Comparison of ENCODE assay signal across 8 mouse cellular contexts in genomic region chr12:4816680-4817360, GRCm38 (mm10). TPM values are rescaled to one million over a fixed set of nuclear protein-coding genes. Genes with fewer than 3 reads are reported as not detected.
A peak's percentile ranks its signal among the peaks of the same experiment; 100 is the strongest.
DNase-seq lines count a peak whose midpoint lies in the region; ATAC-seq lines count a peak whose summit lies in the region.

No protein-coding gene starts in this region.

- peaks cover 9% of the 10 kb centered on the region for H3K27me3 ChIP-seq in erythroblast, embryonic 14.5 days (ENCODE audit: control insufficient read depth)
- H3K27me3 ChIP-seq in limb, embryonic 12.5 days: no peaks in the 10 kb centered on the region
- H3K27me3 ChIP-seq in stomach, embryonic 15.5 days (replicated peaks): no peaks in the 10 kb centered on the region

- DNase-seq in gastrocnemius, adult 18-20 months (ENCODE audit: low spot score): peak; percentile 5
- no peak for DNase-seq in gastrocnemius, postnatal 4 days (ENCODE audit: low spot score in 2 of 2)
- peak; percentile 5 for DNase-seq in CD4-positive, CD25-positive, alpha-beta regulatory T cell, adult 2 months (ENCODE audit: low read depth, low spot score)
- no peak for DNase-seq in thymus, postnatal 10 days (ENCODE audit: low spot score in 2 of 2)
- DNase-seq in urinary bladder, adult 2 months (ENCODE audit: low spot score): no peak

- H3K4me2 ChIP-seq in limb, embryonic 12.5 days: peak overlapping the region; percentile 86
- H3K4me2 ChIP-seq in stomach, embryonic 15.5 days: peak overlapping the region; percentile 78

- no peaks in the 10 kb centered on the region for H3K9me3 ChIP-seq in erythroblast, embryonic 14.5 days (ENCODE audit: control insufficient read depth, low read length)
- H3K9me3 ChIP-seq in limb, embryonic 12.5 days: no peaks in the 10 kb centered on the region
- H3K9me3 ChIP-seq in stomach, embryonic 15.5 days: no peaks in the 10 kb centered on the region

- H3K27ac ChIP-seq in limb, embryonic 12.5 days: peak overlapping the region; percentile 94
- H3K27ac ChIP-seq in stomach, embryonic 15.5 days: peak overlapping the region; percentile 97

- peaks cover 37% of the 10 kb centered on the region for H3K4me1 ChIP-seq in erythroblast, embryonic 14.5 days (ENCODE audit: control insufficient read depth)
- peaks cover 11% of the 10 kb centered on the region for H3K4me1 ChIP-seq in limb, embryonic 12.5 days (replicated peaks)
- H3K4me1 ChIP-seq in stomach, embryonic 15.5 days: peaks cover 6% of the 10 kb centered on the region; the same call in 1 of the 2 replicates

- peak overlapping the region; percentile 70 for H3K4me3 ChIP-seq in erythroblast, embryonic 14.5 days (replicated peaks)
- H3K4me3 ChIP-seq in limb, embryonic 12.5 days (replicated peaks): peak overlapping the region; percentile 82
- H3K4me3 ChIP-seq in stomach, embryonic 15.5 days (replicated peaks): peak overlapping the region; percentile 75

- WGBS in limb, embryonic 12.5 days: 11% methylated on average over 24 of the region's 24 CpGs
- WGBS in stomach, embryonic 15.5 days: 7% methylated on average over 24 of the region's 24 CpGs

- peaks cover 28% of the 10 kb centered on the region for H3K36me3 ChIP-seq in erythroblast, embryonic 14.5 days (ENCODE audit: control insufficient read depth)
- H3K36me3 ChIP-seq in limb, embryonic 12.5 days: peaks cover 19% of the 10 kb centered on the region
- H3K36me3 ChIP-seq in stomach, embryonic 15.5 days: 0 out of 2 replicates have a peak, but pooled peaks cover 5% of the 10 kb centered on the region

- peak overlapping the region; percentile 74 for H3K9ac ChIP-seq in limb, embryonic 12.5 days (replicated peaks)
- peak overlapping the region; percentile 74 for H3K9ac ChIP-seq in stomach, embryonic 15.5 days

- ATAC-seq in limb, embryonic 12.5 days (ENCODE audit: insufficient number of reproducible peaks, insufficient read depth, low FRiP score, low TSS enrichment, low read depth): no peak; the same call in 1 of the 2 replicates
- no peak; the same call in 1 of the 2 replicates for ATAC-seq in stomach, embryonic 15.5 days (ENCODE audit: insufficient read depth, low FRiP score, low read depth)

RNA-seq across cellular contexts. Expression of gene Sf3b6, which starts 0.5 kb away (rescaled TPM):
- 10 to 100 TPM; 32.5 to 35.7 TPM for total RNA-seq in gastrocnemius, adult 18-20 months (2021)
- 10 to 100 TPM; 73.9 to 80.8 TPM for total RNA-seq in gastrocnemius, postnatal 4 days (2021)
- 0.51 and 0.52 TPM in 2 replicates for polyA plus RNA-seq in erythroblast, embryonic 14.5 days (2012)
- 310 and 312 TPM in 2 replicates for polyA plus RNA-seq in limb, embryonic 12.5 days (2016; fragmentation: Nextera tagmentation; extraction: Ambion mirVana)
- 207 and 267 TPM in 2 replicates for polyA plus RNA-seq in stomach, embryonic 15.5 days (2015; fragmentation: Nextera tagmentation; extraction: Ambion mirVana)
- polyA plus RNA-seq in urinary bladder, adult 2 months (2012; rRNA removed): 158 and 175 TPM in 2 replicates

RNA-seq across cellular contexts. Expression of gene Fkbp1b, which starts 24.6 kb away (rescaled TPM):
- total RNA-seq in gastrocnemius, adult 18-20 months (2021): 1 to 10 TPM in 1 of 2 experiments, under 1 TPM in 1; 0.39 to 1.1 TPM
- 1 to 10 TPM; 5.1 to 6.1 TPM for total RNA-seq in gastrocnemius, postnatal 4 days (2021)
- 0.04 TPM in 1 of 2 replicates, not detected in the other for polyA plus RNA-seq in erythroblast, embryonic 14.5 days (2012)
- 10.5 and 11.2 TPM in 2 replicates for polyA plus RNA-seq in limb, embryonic 12.5 days (2016; fragmentation: Nextera tagmentation; extraction: Ambion mirVana)
- 12.0 and 12.5 TPM in 2 replicates for polyA plus RNA-seq in stomach, embryonic 15.5 days (2015; fragmentation: Nextera tagmentation; extraction: Ambion mirVana)
- 9.5 and 9.8 TPM in 2 replicates for polyA plus RNA-seq in urinary bladder, adult 2 months (2012; rRNA removed)

RNA-seq across cellular contexts. Expression of gene Wdcp, which starts 26.3 kb away (rescaled TPM):
- total RNA-seq in gastrocnemius, adult 18-20 months (2021): 1 to 10 TPM; 5.6 to 6.2 TPM
- total RNA-seq in gastrocnemius, postnatal 4 days (2021): 10 to 100 TPM; 10.5 to 10.7 TPM
- 0.05 and 0.17 TPM in 2 replicates for polyA plus RNA-seq in erythroblast, embryonic 14.5 days (2012)
- polyA plus RNA-seq in limb, embryonic 12.5 days (2016; fragmentation: Nextera tagmentation; extraction: Ambion mirVana): 26.7 and 27.7 TPM in 2 replicates
- 14.8 and 14.9 TPM in 2 replicates for polyA plus RNA-seq in stomach, embryonic 15.5 days (2015; fragmentation: Nextera tagmentation; extraction: Ambion mirVana)
- 8.4 and 8.9 TPM in 2 replicates for polyA plus RNA-seq in urinary bladder, adult 2 months (2012; rRNA removed)

RNA-seq across cellular contexts. Expression of gene Fam228b, which starts 47.8 kb away (rescaled TPM):
- 1 to 10 TPM; 7.8 to 8.8 TPM for total RNA-seq in gastrocnemius, adult 18-20 months (2021)
- 1 to 10 TPM; 6.9 to 10.0 TPM for total RNA-seq in gastrocnemius, postnatal 4 days (2021)
- 0.01 and 0.02 TPM in 2 replicates for polyA plus RNA-seq in erythroblast, embryonic 14.5 days (2012)
- polyA plus RNA-seq in limb, embryonic 12.5 days (2016; fragmentation: Nextera tagmentation; extraction: Ambion mirVana): 2.9 and 4.9 TPM in 2 replicates
- polyA plus RNA-seq in stomach, embryonic 15.5 days (2015; fragmentation: Nextera tagmentation; extraction: Ambion mirVana): 3.1 and 3.5 TPM in 2 replicates
- polyA plus RNA-seq in urinary bladder, adult 2 months (2012; rRNA removed): 1.5 and 2.6 TPM in 2 replicates

RNA-seq across cellular contexts. Expression of gene Pfn4, which starts 48.0 kb away (rescaled TPM):
- total RNA-seq in gastrocnemius, adult 18-20 months (2021): 1 to 10 TPM; 1.4 to 2.3 TPM
- 1 to 10 TPM; 1.9 to 2.5 TPM for total RNA-seq in gastrocnemius, postnatal 4 days (2021)
- polyA plus RNA-seq in erythroblast, embryonic 14.5 days (2012): not detected in 2 replicates
- polyA plus RNA-seq in limb, embryonic 12.5 days (2016; fragmentation: Nextera tagmentation; extraction: Ambion mirVana): 3.6 and 3.8 TPM in 2 replicates
- 1.6 and 2.0 TPM in 2 replicates for polyA plus RNA-seq in stomach, embryonic 15.5 days (2015; fragmentation: Nextera tagmentation; extraction: Ambion mirVana)
- 0.70 and 0.99 TPM in 2 replicates for polyA plus RNA-seq in urinary bladder, adult 2 months (2012; rRNA removed)

Comparison
In these comparisons a context has a peak if more than half of its experiments do, and no peak if none do; other contexts are left out.
1. DNase-seq: peak in gastrocnemius, adult 18-20 months (single experiment) and CD4-positive, CD25-positive, alpha-beta regulatory T cell, adult 2 months (single experiment); none in gastrocnemius, postnatal 4 days (0 of 2), thymus, postnatal 10 days (0 of 2) and urinary bladder, adult 2 months (single experiment).
2. RNA of gene Sf3b6, which starts 0.5 kb away (polyA plus RNA-seq): 310 to 312 TPM in limb, embryonic 12.5 days, 207 to 267 TPM in stomach, embryonic 15.5 days and 158 to 175 TPM in urinary bladder, adult 2 months; 0.51 to 0.52 TPM in erythroblast, embryonic 14.5 days; every median in the first group is over 100 times any median in the second.
3. RNA of gene Fkbp1b, which starts 24.6 kb away (polyA plus RNA-seq): 12.0 to 12.5 TPM in stomach, embryonic 15.5 days, 10.5 to 11.2 TPM in limb, embryonic 12.5 days and 9.5 to 9.8 TPM in urinary bladder, adult 2 months; 0.04 TPM in erythroblast, embryonic 14.5 days; every median in the first group is over 10 times any median in the second.
4. Peak in every context shown above with its lines, with median percentiles within 50 percentile points of each other: H3K4me3 ChIP-seq.